ENCODE assay signal across 27 mouse cellular contexts in the genomic region with DNA sequence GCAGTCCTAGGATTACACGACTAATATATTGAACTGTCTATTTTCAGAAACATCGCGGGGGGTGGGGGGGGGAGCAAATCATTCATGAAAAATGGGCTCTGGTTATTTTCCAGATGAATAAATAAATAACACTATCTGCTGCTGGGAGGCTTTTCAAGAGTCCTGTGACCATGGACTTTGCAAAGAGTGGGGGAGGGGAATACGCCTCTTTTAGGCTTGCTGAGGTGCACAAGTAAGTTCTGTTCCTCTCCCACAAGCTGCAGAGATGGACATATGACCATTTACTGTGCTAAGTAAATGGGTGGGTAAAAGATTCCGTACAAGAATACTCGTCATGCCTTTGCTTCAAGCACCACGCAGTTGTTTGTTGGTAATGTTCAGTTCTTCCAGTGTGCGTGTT. TPM values are rescaled to one million over a fixed set of nuclear protein-coding genes. Genes with fewer than 3 reads are reported as not detected.
DNase-seq lines count a peak whose midpoint lies in the region; ATAC-seq and TF ChIP-seq lines count a peak whose summit lies in the region.
"Had no signal": no experiment of that assay in that cellular context is flagged by ENCODE, and none has a peak within 500 bp of the region (broad histone marks: within the 10 kb centered on the region; RNA-seq: fewer than 3 reads in every experiment).

No protein-coding gene starts in this region.

- no peak for TF ChIP-seq EP300 in liver, postnatal 0 days (IDR thresholded peaks at IDR 0.05; ENCODE audit: low read depth)

- H3K9ac ChIP-seq in kidney, embryonic 16.5 days (replicated peaks; ENCODE audit: low read length): no peak overlapping the region
- no peak overlapping the region for H3K9ac ChIP-seq in liver, adult 2 months (ENCODE audit: low read depth, low read length)
- no peak overlapping the region for H3K9ac ChIP-seq in liver, postnatal 0 days (replicated peaks)
- H3K9ac ChIP-seq: embryonic facial prominence, embryonic 13.5 days; forebrain, embryonic 12.5 days; forebrain, embryonic 15.5 days; heart, embryonic 13.5 days; hindbrain, embryonic 14.5 days had no signal

- 83% methylated on average over 8 of the region's 8 CpGs for WGBS in kidney, embryonic 16.5 days
- 43% methylated on average over 8 of the region's 8 CpGs for WGBS in liver, adult 2 months
- WGBS in liver, postnatal 0 days (ENCODE audit: insufficient replicate concordance): 78% methylated on average over 8 of the region's 8 CpGs

- H3K79me2 ChIP-seq in liver, adult 2 months (ENCODE audit: control insufficient read depth, insufficient read depth, low read length): no peaks in the 10 kb centered on the region

- no peak overlapping the region for H3K4me2 ChIP-seq in kidney, embryonic 16.5 days (replicated peaks; ENCODE audit: low read depth, low read length)
- no peak overlapping the region for H3K4me2 ChIP-seq in liver, postnatal 0 days (ENCODE audit: low read depth, low read length)
- H3K4me2 ChIP-seq: embryonic facial prominence, embryonic 13.5 days; forebrain, embryonic 12.5 days; forebrain, embryonic 15.5 days; heart, embryonic 13.5 days; hindbrain, embryonic 14.5 days had no signal

- ATAC-seq in kidney, embryonic 16.5 days (ENCODE audit: low FRiP score, low TSS enrichment): no peak
- no peak for ATAC-seq in liver, postnatal 0 days
- no peak for ATAC-seq in megakaryocyte, adult 5-6 weeks (ENCODE audit: poor library complexity, severe bottlenecking)
- ATAC-seq: CD4-positive, CD25-positive, alpha-beta regulatory T cell, adult 4 months; forebrain, embryonic 15.5 days had no signal

- H3K4me3 ChIP-seq in kidney, embryonic 16.5 days (ENCODE audit: low read length): no peak overlapping the region
- H3K4me3 ChIP-seq in liver, adult 2 months (ENCODE audit: insufficient read depth, low read depth, low read length): no peak overlapping the region
- no peak overlapping the region for H3K4me3 ChIP-seq in liver, postnatal 0 days (ENCODE audit: low read depth, low read length)
- H3K4me3 ChIP-seq: embryonic facial prominence, embryonic 10.5 days; embryonic facial prominence, embryonic 13.5 days; erythroblast, embryonic 14.5 days; forebrain, embryonic 12.5 days; forebrain, embryonic 15.5 days; heart, adult 2 months; heart, embryonic 10.5 days; heart, embryonic 13.5 days had no signal

- TF ChIP-seq CTCF in liver, adult 2 months (IDR thresholded peaks at IDR 0.05; ENCODE audit: low read depth, low read length): no peak
- TF ChIP-seq CTCF in liver, postnatal 0 days (IDR thresholded peaks at IDR 0.05; ENCODE audit: low read depth): no peak

- H3K36me3 ChIP-seq in kidney, embryonic 16.5 days (ENCODE audit: insufficient read depth, low read length): no peaks in the 10 kb centered on the region
- H3K36me3 ChIP-seq in liver, adult 2 months (ENCODE audit: control insufficient read depth, insufficient read depth, low read length): no peaks in the 10 kb centered on the region
- H3K36me3 ChIP-seq in liver, postnatal 0 days (replicated peaks; ENCODE audit: insufficient read depth, low read length): no peaks in the 10 kb centered on the region
- H3K36me3 ChIP-seq: embryonic facial prominence, embryonic 10.5 days; embryonic facial prominence, embryonic 13.5 days; forebrain, embryonic 12.5 days; forebrain, embryonic 15.5 days; heart, embryonic 10.5 days; heart, embryonic 13.5 days had no signal

- H3K4me1 ChIP-seq in kidney, embryonic 16.5 days (ENCODE audit: insufficient read depth, low read length): no peaks in the 10 kb centered on the region
- peaks cover 11% of the 10 kb centered on the region; the same call in 1 of the 2 replicates for H3K4me1 ChIP-seq in liver, adult 2 months (ENCODE audit: control insufficient read depth, insufficient read depth, low read length)
- H3K4me1 ChIP-seq in liver, postnatal 0 days (ENCODE audit: insufficient read depth): no peaks in the 10 kb centered on the region
- H3K4me1 ChIP-seq: embryonic facial prominence, embryonic 10.5 days; embryonic facial prominence, embryonic 13.5 days; forebrain, embryonic 12.5 days; forebrain, embryonic 15.5 days; heart, embryonic 10.5 days; heart, embryonic 13.5 days had no signal

- no peak overlapping the region for H3K27ac ChIP-seq in kidney, embryonic 16.5 days (ENCODE audit: low read length)
- H3K27ac ChIP-seq in liver, adult 2 months (replicated peaks; ENCODE audit: insufficient read depth, low read depth, low read length): no peak overlapping the region
- no peak overlapping the region for H3K27ac ChIP-seq in liver, postnatal 0 days (ENCODE audit: low read depth)
- H3K27ac ChIP-seq: embryonic facial prominence, embryonic 10.5 days; embryonic facial prominence, embryonic 13.5 days; forebrain, embryonic 12.5 days; forebrain, embryonic 15.5 days; heart, adult 2 months; heart, embryonic 10.5 days; heart, embryonic 13.5 days; hindbrain, embryonic 14.5 days had no signal

- peaks cover 3% of the 10 kb centered on the region; the same call in 1 of the 2 replicates for H3K27me3 ChIP-seq in kidney, embryonic 16.5 days (ENCODE audit: insufficient read depth, low read length)
- H3K27me3 ChIP-seq in liver, adult 2 months (ENCODE audit: control insufficient read depth, insufficient read depth, low read length): no peaks in the 10 kb centered on the region
- H3K27me3 ChIP-seq in liver, postnatal 0 days (ENCODE audit: insufficient read depth, low read length): 0 out of 2 replicates have a peak, but pooled peaks cover 3% of the 10 kb centered on the region
- H3K27me3 ChIP-seq: embryonic facial prominence, embryonic 13.5 days; forebrain, embryonic 12.5 days; forebrain, embryonic 15.5 days had no signal

- no peaks in the 10 kb centered on the region for H3K9me3 ChIP-seq in kidney, embryonic 16.5 days (ENCODE audit: low read length)
- no peaks in the 10 kb centered on the region for H3K9me3 ChIP-seq in liver, postnatal 0 days (ENCODE audit: low read length)
- H3K9me3 ChIP-seq: embryonic facial prominence, embryonic 10.5 days; embryonic facial prominence, embryonic 13.5 days; forebrain, embryonic 12.5 days; forebrain, embryonic 15.5 days; heart, embryonic 10.5 days; heart, embryonic 13.5 days had no signal

- DNase-seq in kidney, adult 9 months: peak; percentile 60
- peak; percentile 82 for DNase-seq in liver, adult 2 months (ENCODE audit: extremely low read depth, low read depth, low spot score)
- no peak for DNase-seq in liver, postnatal 0 days
- peak; percentile 34 for DNase-seq in yolk sac, embryonic 10.5 days (ENCODE audit: low spot score)
- DNase-seq: adrenal gland, adult 2 months; adrenal gland, postnatal 14 days; cerebellum, adult 11-12 months; cerebellum, adult 8-10 months; cerebellum, postnatal 10 days; cerebellum, postnatal 36 days; embryo, embryonic 11 days; gastrocnemius, postnatal 10 days; gastrocnemius, postnatal 36 days; heart, adult 2 months; heart, postnatal 14 days; heart, postnatal 4 days had no signal

- no peak for TF ChIP-seq POLR2A in liver, adult 2 months (IDR thresholded peaks at IDR 0.05; ENCODE audit: extremely low read depth, insufficient read depth, low read length)

RNA-seq across cellular contexts. Expression of a gene that starts 46.0 kb away (rescaled TPM):
- 28.5 and 31.3 TPM in 2 replicates for polyA plus RNA-seq in kidney, embryonic 16.5 days (2015; fragmentation: Nextera tagmentation; extraction: Ambion mirVana)
- 157 and 196 TPM in 2 replicates for total RNA-seq in liver, adult 2 months (2014; rRNA removed)
- polyA plus RNA-seq in liver, adult 2 months (2012; rRNA removed): 7.9 and 8.6 TPM in 2 replicates
- polyA plus RNA-seq in liver, postnatal 0 days (2015; fragmentation: Nextera tagmentation; extraction: Ambion mirVana): 8.4 and 10.8 TPM in 2 replicates
- 98.3 and 106 TPM in 2 replicates for total RNA-seq in megakaryocyte, adult 5-6 weeks (2015)
- total RNA-seq in megakaryocyte, adult 5-6 weeks (2017): 94.6 and 121 TPM in 2 replicates
